Mouse (Mus musculus) lung, embryonic 14.5 days (tissue): ENCODE measurements around the gene Rnf141. TPM values are rescaled to one million over a fixed set of nuclear protein-coding genes. Genes with fewer than 3 reads are reported as not detected.

Experiments
- ATAC-seq: fragments of 200-750 bp; cut with Nextera tagmentation; 2 replicates; pipeline ENCODE4 v1.8.0; 2017; ENCODE audit warnings: mild to moderate bottlenecking, moderate TSS enrichment, moderate library complexity; ENCODE audit not compliant: insufficient read depth
- DNase-seq: peaks from one replicate; pipeline ENCODE4 v3.0.0-alpha.2; 2015
- H3K27ac ChIP-seq: fragments of 300-500 bp; sonication (generic); 2 replicates; pipeline ENCODE4 v1.5.1; 2014; ENCODE audit warnings: low read depth, mild to moderate bottlenecking, moderate library complexity
- H3K27me3 ChIP-seq: fragments of 300-500 bp; sonication (generic); 2 replicates; pipeline ENCODE4 v1.6.1; 2014; ENCODE audit warnings: low read length, control low read depth; ENCODE audit not compliant: insufficient read depth
- H3K36me3 ChIP-seq: fragments of 300-500 bp; sonication (generic); 2 replicates; pipeline ENCODE4 v1.6.1; 2014; ENCODE audit warnings: control low read depth; ENCODE audit not compliant: insufficient read depth
- H3K4me1 ChIP-seq: fragments of 300-500 bp; sonication (generic); 2 replicates; pipeline ENCODE4 v1.6.1; 2014; ENCODE audit warnings: antibody characterized with exemption, control low read depth; ENCODE audit not compliant: insufficient read depth
- H3K4me2 ChIP-seq: fragments of 300-500 bp; sonication (generic); 2 replicates; pipeline ENCODE4 v1.6.1; 2014; ENCODE audit warnings: mild to moderate bottlenecking
- H3K4me3 ChIP-seq: fragments of 300-500 bp; sonication (generic); 2 replicates; pipeline ENCODE4 v1.5.1; 2014; ENCODE audit warnings: low read depth, low read length
- H3K9ac ChIP-seq: fragments of 300-500 bp; sonication (generic); 2 replicates; pipeline ENCODE4 v1.6.1; 2014
- H3K9me3 ChIP-seq: fragments of 300-500 bp; sonication (generic); 2 replicates; pipeline ENCODE4 v1.6.1; 2016; ENCODE audit warnings: low read depth, low read length, control low read depth
- CTCF ChIP-seq: IDR thresholded peaks from 2 replicates; pipeline ENCODE4 v1.5.1; 2016; ENCODE audit warnings: antibody characterized with exemption, low read depth
- WGBS: fragments of 180-500 bp; shearing (Covaris S2); extraction: QIAGEN DNeasy Blood & Tissue Kit; methylation state at CpG from one replicate; pipeline ENCODE4 v1.1.7; 2014; 5-methylcytosine and 5-hydroxymethylcytosine counted together
- polyA plus RNA-seq: library from polyadenylated mRNA; unstranded; fragments of >200 nt; fragmentation: Nextera tagmentation; extraction: Ambion mirVana; gene quantifications from 2 replicates; pipeline ENCODE4 v1.2.1, GENCODE M21; 2014

Rnf141 gene
- polyA plus RNA-seq, 1 experiment from 2014 or later: 37.1 TPM

DNA sequence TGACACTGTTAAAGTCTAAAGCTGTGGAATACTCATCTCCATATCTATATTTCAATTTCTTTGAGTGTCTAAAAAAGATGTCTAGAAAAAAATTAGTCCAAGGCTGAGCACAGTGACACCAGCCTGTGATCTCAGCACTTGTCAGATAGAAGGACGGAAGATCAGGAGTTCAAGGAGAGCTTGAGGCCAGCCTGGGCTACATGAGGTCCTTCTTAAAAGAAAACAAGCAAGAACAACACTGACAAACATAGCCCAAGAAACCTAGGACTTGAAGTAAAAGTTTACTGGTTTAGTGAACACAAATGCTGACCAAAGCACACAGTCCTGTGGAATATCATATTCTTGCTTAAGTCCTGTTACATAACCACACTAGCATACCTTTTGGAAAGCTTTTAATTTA lies 10.2 kb downstream of the Rnf141 start:
- no peaks in the 10 kb centered on the region for H3K27me3 ChIP-seq
- no peak for ATAC-seq
- 94% methylated on average over 1 of the region's 1 CpGs for WGBS
- H3K4me3 ChIP-seq: no peak overlapping the region
- no peaks in the 10 kb centered on the region for H3K4me1 ChIP-seq
- H3K36me3 ChIP-seq: peaks cover 36% of the 10 kb centered on the region
- H3K9ac ChIP-seq: no peak overlapping the region
- no peaks in the 10 kb centered on the region for H3K9me3 ChIP-seq
- H3K4me2 ChIP-seq: no peak overlapping the region
- H3K27ac ChIP-seq: no peak overlapping the region
- no peak for DNase-seq
- no peak for TF ChIP-seq CTCF

DNA sequence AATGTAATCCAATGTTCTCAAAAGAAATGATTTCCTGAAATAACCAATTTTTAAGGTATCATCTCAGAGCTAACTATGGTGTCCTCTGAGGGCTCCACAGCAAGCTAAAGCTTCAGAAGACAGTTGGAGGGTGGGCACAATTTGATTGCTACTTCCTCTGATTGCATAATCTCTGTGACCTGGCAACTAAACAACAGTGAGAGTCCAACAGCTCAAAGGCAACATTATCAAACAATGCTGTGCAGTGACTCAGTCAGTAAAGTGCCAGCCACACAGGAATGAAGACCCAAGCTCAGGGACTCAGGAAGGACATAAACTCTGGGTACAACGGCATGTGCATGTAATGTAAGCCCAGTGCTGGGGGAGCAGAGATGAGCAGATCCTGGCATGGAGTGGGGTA lies 11.2 kb downstream of the Rnf141 start:
- Histone ChIP-seq H3K9ac (no peak overlapping the region), H3K9me3 (no peaks in the 10 kb centered on the region), H3K4me3 (no peak overlapping the region), H3K4me2 (no peak overlapping the region), H3K36me3 (peaks cover 38% of the 10 kb centered on the region), H3K4me1 (no peaks in the 10 kb centered on the region), H3K27ac (no peak overlapping the region), H3K27me3 (no peaks in the 10 kb centered on the region)
- WGBS: 81% methylated on average over 1 of the region's 1 CpGs
- no peak for DNase-seq
- TF ChIP-seq CTCF: no peak
- no peak for ATAC-seq

DNA sequence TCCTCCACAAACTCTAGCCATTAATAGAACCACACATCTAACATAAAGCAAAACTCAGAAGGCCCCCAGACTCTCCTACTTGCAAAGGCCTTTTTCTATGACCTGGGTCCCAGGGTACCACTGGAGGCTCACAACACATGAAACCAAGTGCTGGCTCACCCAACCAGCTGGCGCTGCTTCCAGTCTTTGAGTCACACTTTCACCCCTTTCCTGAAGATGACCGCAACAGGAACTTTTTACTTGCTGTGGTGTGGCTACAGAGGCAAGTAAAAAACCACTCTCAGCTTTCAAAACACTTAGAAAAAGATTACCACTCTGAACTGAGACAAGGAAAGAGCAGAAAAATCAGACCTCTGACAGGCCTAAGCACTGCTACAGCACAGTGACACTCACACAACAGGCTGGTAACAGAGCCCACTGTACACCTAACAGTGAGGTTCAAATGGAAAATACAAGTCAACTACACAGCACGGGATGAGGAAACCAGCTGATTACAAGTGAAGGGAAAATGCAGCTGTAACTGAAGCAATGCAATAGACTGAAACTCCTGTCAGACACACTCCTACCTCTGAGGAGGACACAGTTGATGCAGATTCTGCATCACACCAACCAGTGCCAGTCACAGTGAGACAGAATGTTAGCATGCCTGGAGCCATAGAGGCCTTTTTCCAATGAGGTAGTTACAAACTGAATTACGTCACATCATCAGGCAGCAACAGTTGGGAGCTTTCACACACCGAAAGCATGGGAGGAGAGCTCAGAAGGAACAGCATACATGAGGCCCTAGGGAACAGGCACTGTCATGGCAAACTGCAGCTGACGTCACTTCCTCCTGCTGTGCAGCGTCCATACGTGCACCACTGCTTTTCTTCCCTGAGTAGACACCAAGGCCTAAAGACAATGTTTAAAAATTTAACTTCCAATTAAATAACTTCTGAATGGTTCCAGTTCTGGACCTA lies 20.0 kb downstream of the Rnf141 start:
- Histone ChIP-seq H3K9ac (no peak overlapping the region), H3K4me2 (no peak overlapping the region), H3K27me3 (no peaks in the 10 kb centered on the region), H3K9me3 (no peaks in the 10 kb centered on the region), H3K27ac (no peak overlapping the region), H3K4me1 (no peaks in the 10 kb centered on the region), H3K4me3 (no peak overlapping the region), H3K36me3 (peaks cover 40% of the 10 kb centered on the region)
- 85% methylated on average over 8 of the region's 8 CpGs for WGBS
- ATAC-seq (no peak), DNase-seq (no peak)
- TF ChIP-seq CTCF: no peak

DNA sequence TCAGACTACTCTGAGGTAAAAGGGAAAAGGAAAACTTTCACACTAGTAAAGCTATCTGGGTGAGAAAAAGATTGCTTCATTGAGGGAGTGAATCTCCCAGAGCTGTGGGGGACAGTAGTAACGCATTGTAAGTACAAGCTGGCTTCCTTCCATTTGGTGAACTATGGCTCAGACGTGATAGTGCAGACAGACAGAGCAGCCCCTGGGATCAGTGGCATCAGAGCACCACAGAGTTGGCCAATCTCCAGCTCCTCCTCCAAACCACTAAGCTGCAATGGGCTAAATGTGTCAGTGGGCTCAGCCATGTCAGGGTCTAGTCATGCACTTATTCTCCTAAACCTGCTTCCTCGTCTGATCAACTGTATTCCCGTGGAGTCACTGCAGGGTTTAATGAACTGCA lies 20.7 kb downstream of the Rnf141 start:
- ATAC-seq: peak; percentile 14; the same call in 1 of the 2 replicates
- no peak for TF ChIP-seq CTCF
- Histone ChIP-seq H3K9me3 (no peaks in the 10 kb centered on the region), H3K36me3 (peaks cover 35% of the 10 kb centered on the region), H3K27ac (no peak overlapping the region), H3K4me2 (no peak overlapping the region), H3K4me1 (no peaks in the 10 kb centered on the region), H3K4me3 (no peak overlapping the region), H3K9ac (no peak overlapping the region), H3K27me3 (no peaks in the 10 kb centered on the region)
- DNase-seq: peak; percentile 72
- 51% methylated on average over 4 of the region's 4 CpGs for WGBS

DNA sequence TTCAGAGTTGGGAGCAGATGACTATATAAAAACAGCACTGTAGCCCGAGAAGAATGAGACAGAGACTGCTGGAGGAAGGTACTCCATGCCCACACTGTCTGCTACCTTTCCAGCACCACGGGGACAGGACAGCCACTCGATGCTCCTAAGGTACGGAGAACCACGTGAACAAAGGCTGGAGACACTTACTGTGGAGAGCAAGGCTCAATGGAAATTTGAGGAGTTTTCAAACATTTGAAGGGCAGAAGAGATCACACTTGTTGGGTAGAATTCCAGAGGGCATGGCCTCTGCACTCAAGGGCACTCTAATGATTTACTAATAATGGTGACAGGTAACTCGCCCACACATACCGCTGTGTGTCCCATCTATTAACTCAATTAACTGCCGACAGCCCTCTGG lies 21.2 kb downstream of the Rnf141 start:
- H3K4me1 ChIP-seq: no peaks in the 10 kb centered on the region
- no peak for DNase-seq
- no peak overlapping the region for H3K4me2 ChIP-seq
- WGBS: 46% methylated on average over 8 of the region's 8 CpGs
- H3K27me3 ChIP-seq: no peaks in the 10 kb centered on the region
- H3K36me3 ChIP-seq: peaks cover 35% of the 10 kb centered on the region
- H3K4me3 ChIP-seq: no peak overlapping the region
- H3K9me3 ChIP-seq: no peaks in the 10 kb centered on the region
- H3K9ac ChIP-seq: no peak overlapping the region
- no peak overlapping the region for H3K27ac ChIP-seq
- no peak for ATAC-seq
- no peak for TF ChIP-seq CTCF

DNA sequence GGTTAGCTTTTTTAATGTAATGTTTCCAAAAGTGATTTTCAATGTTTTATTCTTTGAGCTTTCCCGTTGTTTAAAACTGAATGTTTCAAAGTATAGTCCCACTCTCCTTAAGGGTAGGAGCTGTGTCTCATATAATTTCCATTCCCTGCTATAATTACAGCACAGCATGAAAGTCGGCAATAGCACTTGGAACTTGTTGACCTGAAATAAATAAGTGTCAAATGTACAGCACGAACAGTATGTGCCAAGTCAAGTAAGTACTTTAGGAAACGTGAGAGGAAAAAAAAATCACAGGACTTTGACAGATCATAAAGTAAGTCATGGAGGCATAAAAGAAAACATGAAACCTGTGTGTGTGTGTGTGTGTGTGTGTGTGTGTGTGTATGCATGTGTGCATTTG lies 22.2 kb downstream of the Rnf141 start:
- no peak for TF ChIP-seq CTCF
- 30% methylated on average over 4 of the region's 4 CpGs for WGBS
- no peak overlapping the region for H3K9ac ChIP-seq
- no peaks in the 10 kb centered on the region for H3K9me3 ChIP-seq
- H3K36me3 ChIP-seq: peaks cover 35% of the 10 kb centered on the region
- H3K4me2 ChIP-seq: no peak overlapping the region
- no peak for ATAC-seq
- no peaks in the 10 kb centered on the region for H3K4me1 ChIP-seq
- H3K27me3 ChIP-seq: no peaks in the 10 kb centered on the region
- H3K4me3 ChIP-seq: no peak overlapping the region
- H3K27ac ChIP-seq: no peak overlapping the region
- DNase-seq: no peak

DNA sequence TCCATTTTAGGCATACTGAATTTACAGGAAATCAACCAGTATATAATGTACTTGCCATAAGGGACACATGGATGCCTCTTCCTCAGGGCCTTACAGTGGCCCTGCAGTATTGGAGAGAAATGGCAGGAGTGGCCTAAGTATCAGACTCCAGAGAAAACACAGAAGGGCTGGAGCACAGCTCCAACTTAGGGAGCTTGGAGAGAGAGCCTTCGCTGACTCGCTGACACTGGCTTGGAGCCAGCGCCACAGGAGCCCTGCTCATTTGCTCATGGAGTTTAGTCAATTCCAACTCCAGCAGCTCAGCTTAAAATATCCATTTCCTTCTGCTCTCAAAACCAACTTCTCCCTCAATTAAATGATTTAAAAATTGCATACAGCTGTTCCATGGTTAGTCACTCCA lies 22.6 kb downstream of the Rnf141 start:
- Histone ChIP-seq H3K27me3 (no peaks in the 10 kb centered on the region), H3K36me3 (peaks cover 33% of the 10 kb centered on the region), H3K9ac (no peak overlapping the region), H3K9me3 (no peaks in the 10 kb centered on the region), H3K27ac (no peak overlapping the region; the same call in 1 of the 2 replicates), H3K4me1 (no peaks in the 10 kb centered on the region), H3K4me3 (no peak overlapping the region), H3K4me2 (no peak overlapping the region)
- ATAC-seq: peak; percentile 65; the same call in 1 of the 2 replicates
- no peak for TF ChIP-seq CTCF
- DNase-seq: peak; percentile 87
- 41% methylated on average over 3 of the region's 3 CpGs for WGBS
